Mouse (Mus musculus) heart, embryonic 16.5 days (tissue): ENCODE measurements around the gene Fer. TPM values are rescaled to one million over a fixed set of nuclear protein-coding genes. Genes with fewer than 3 reads are reported as not detected.

Experiments used
- ATAC-seq: fragments of 200-750 bp; cut with Nextera tagmentation; replicated peaks from 2 replicates; pipeline ENCODE4 v1.8.0; 2017; ENCODE audit warnings: moderate number of reproducible peaks; ENCODE audit not compliant: insufficient read depth, low FRiP score; ENCODE audit errors: extremely low read depth
- H3K27ac ChIP-seq: fragments of 300-500 bp; sonication (generic); 2 replicates; pipeline ENCODE4 v1.5.1; 2014; ENCODE audit warnings: mild to moderate bottlenecking, low read length, control low read depth, moderate library complexity
- H3K27me3 ChIP-seq: fragments of 300-500 bp; sonication (generic); 2 replicates; pipeline ENCODE4 v1.6.1; 2014; ENCODE audit warnings: low read length, mixed read lengths; ENCODE audit not compliant: control insufficient read depth, insufficient read depth
- H3K36me3 ChIP-seq: fragments of 300-500 bp; sonication (generic); 2 replicates; pipeline ENCODE4 v1.6.1; 2014; ENCODE audit not compliant: control insufficient read depth, insufficient read depth
- H3K4me1 ChIP-seq: fragments of 300-500 bp; sonication (generic); 2 replicates; pipeline ENCODE4 v1.6.1; 2014; ENCODE audit warnings: low read length, mixed read lengths; ENCODE audit not compliant: control insufficient read depth, insufficient read depth
- H3K4me2 ChIP-seq: fragments of 300-500 bp; sonication (generic); 2 replicates; pipeline ENCODE4 v1.6.1; 2014; ENCODE audit warnings: low read depth, mild to moderate bottlenecking, control low read depth, low read length
- H3K4me3 ChIP-seq: fragments of 300-500 bp; sonication (generic); 2 replicates; pipeline ENCODE4 v1.5.1; 2014; ENCODE audit warnings: mild to moderate bottlenecking, control low read depth, low read length
- H3K9ac ChIP-seq: fragments of 300-500 bp; sonication (generic); 2 replicates; pipeline ENCODE4 v1.6.1; 2014; ENCODE audit warnings: low read length, control low read depth
- H3K9me3 ChIP-seq: fragments of 300-500 bp; sonication (generic); replicated peaks from 2 replicates; pipeline ENCODE4 v1.6.1; 2016; ENCODE audit warnings: low read length; ENCODE audit not compliant: control insufficient read depth
- WGBS: fragments of 180-500 bp; shearing (Covaris S2); extraction: QIAGEN DNeasy Blood & Tissue Kit; methylation state at CpG from one replicate; pipeline ENCODE4 v1.1.7; 2014; 5-methylcytosine and 5-hydroxymethylcytosine counted together
- polyA plus RNA-seq: library from polyadenylated mRNA; unstranded; fragments of >200 nt; fragmentation: Nextera tagmentation; extraction: Ambion mirVana; gene quantifications from 2 replicates; pipeline ENCODE4 v1.2.1, GENCODE M21; 2015

The Fer gene
- polyA plus RNA-seq, 1 experiment from 2014 or later, result 22.8 TPM

DNA sequence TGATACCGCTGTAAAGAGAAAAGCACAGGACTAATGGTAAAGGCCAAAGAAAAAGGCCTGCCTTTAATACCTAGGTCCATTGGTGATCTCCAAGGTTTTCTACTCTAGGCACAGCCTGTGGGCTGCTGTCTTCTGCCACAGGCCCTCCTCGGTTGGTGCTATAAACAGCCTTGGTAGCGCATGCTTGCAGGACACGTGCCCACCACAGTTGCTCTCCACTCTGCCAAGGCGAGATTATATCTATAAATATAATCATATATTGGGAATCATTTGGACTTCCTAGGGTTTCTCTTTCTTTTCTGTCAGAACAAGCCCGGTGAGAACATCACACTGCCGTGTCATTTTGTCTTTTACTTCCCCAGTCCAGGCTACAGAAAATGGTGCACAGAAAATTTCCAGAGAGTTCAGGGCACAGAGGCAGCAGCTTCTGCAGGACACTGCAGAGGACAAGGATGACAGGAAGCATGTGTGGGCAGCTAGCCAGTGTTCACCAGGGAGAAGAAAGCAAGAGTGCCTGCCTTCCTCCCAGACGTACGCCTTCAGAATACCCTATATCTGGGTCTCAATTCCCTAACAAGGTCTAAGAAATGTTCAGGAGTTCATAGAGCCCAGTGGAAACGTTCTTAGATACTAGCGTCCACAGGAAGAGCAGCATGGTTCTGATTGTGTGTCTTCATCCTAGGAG lies 276.5 kb downstream of the Fer start:
- H3K27ac ChIP-seq, result no peak overlapping the region
- H3K27me3 ChIP-seq, result no peaks in the 10 kb centered on the region
- no peak overlapping the region for H3K9ac ChIP-seq
- no peaks in the 10 kb centered on the region for H3K9me3 ChIP-seq
- no peak for ATAC-seq
- WGBS, result 77% methylated on average over 11 of the region's 11 CpGs
- no peak overlapping the region for H3K4me2 ChIP-seq
- H3K36me3 ChIP-seq, result peaks cover 5% of the 10 kb centered on the region; the same call in 1 of the 2 replicates
- H3K4me1 ChIP-seq, result peaks cover 4% of the 10 kb centered on the region; the same call in 1 of the 2 replicates
- no peak overlapping the region for H3K4me3 ChIP-seq

DNA sequence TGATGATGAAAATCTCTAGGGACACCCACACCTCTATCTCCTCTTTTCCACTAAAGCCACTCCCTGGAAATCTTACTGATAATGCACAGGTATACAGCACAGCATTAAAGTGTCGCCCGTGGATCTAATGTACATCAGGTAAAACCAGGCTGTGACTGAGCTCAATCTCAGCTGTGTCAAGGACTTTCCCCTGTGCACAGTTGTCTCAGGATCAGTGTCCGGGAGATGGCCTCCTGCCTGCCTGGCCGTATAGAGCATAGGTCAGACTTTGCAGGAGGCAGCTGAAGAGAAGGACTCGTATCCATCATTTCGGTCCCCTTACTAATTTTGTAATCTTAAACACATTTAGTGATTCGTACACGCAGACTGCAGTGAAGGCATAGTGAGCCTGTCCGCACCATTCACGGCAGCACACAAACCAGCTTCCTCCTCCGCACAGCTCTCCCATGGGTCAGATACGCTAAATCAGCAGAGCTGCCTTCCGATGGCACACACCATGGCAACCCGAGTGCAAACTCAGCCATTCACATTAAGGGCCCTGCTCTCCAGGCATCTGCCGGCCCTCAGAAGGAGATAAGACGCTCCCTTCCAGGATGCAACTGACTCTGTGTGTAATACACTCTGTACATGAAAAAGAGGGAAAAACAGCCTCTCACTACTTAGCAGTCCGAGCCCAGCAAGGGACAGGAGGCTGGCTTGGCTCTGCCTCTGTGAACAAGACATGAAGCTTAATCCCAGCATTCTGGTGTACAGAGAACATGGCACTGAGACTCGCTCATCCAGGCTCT lies 277.4 kb downstream of the Fer start:
- H3K36me3 ChIP-seq, result peaks cover 5% of the 10 kb centered on the region; the same call in 1 of the 2 replicates
- H3K4me3 ChIP-seq, result no peak overlapping the region
- H3K9ac ChIP-seq, result no peak overlapping the region
- no peaks in the 10 kb centered on the region for H3K9me3 ChIP-seq
- H3K4me1 ChIP-seq, result peaks cover 4% of the 10 kb centered on the region; the same call in 1 of the 2 replicates
- H3K27ac ChIP-seq, result no peak overlapping the region
- no peak overlapping the region for H3K4me2 ChIP-seq
- ATAC-seq, result no peak
- H3K27me3 ChIP-seq, result no peaks in the 10 kb centered on the region
- WGBS, result 66% methylated on average over 18 of the region's 18 CpGs

DNA sequence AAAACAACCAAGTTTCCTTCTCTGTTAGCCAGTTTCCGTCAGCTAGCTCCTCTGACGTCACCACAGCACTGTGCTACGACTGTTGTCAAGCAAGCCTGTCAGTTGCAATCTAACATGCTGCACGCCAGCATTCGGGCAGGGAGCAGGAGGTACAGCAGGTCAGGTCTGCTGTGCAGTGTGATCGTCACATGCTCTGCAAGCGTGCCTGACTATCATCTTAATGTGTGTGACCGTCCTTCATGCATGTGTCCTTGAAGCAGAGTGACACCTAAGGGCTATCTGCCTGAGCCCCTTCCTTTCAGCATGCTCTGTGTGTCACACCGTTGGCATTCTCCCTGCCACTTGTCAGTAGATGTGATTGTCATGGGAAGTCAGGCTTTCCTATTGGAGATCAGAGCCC lies 279.0 kb downstream of the Fer start:
- Histone ChIP-seq H3K9ac (no peak overlapping the region), H3K4me3 (no peak overlapping the region), H3K4me2 (peak overlapping the region; percentile 38; the same call in 1 of the 2 replicates), H3K36me3 (peaks cover 5% of the 10 kb centered on the region; the same call in 1 of the 2 replicates), H3K4me1 (peaks cover 4% of the 10 kb centered on the region; the same call in 1 of the 2 replicates), H3K27ac (peak overlapping the region; percentile 70), H3K9me3 (no peaks in the 10 kb centered on the region), H3K27me3 (no peaks in the 10 kb centered on the region)
- peak; percentile 89 for ATAC-seq
- WGBS, result 38% methylated on average over 9 of the region's 9 CpGs

DNA sequence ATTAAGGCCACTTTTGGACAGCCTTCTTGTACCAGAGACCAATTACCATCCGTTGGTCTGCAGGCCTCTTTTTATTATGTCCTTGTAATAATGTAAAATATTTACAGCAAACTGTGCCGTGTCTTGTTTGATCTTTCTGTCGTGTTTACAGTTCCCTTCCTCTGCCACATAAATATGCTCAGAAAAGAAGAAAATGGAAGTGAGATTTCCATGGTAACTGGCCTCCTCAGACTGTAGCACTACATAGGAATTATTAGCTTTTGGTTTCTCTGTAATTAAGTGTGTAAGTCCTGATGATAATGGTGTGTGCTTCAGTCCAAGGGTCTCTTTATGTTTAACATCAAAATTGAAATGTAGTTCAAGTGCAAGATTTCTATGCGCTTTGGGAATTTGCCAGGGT lies 283.5 kb downstream of the Fer start:
- no peaks in the 10 kb centered on the region for H3K27me3 ChIP-seq
- 87% methylated on average over 4 of the region's 4 CpGs for WGBS
- peaks cover 4% of the 10 kb centered on the region; the same call in 1 of the 2 replicates for H3K9me3 ChIP-seq
- H3K4me2 ChIP-seq, result no peak overlapping the region
- H3K27ac ChIP-seq, result no peak overlapping the region
- ATAC-seq, result no peak
- H3K9ac ChIP-seq, result no peak overlapping the region
- H3K4me3 ChIP-seq, result no peak overlapping the region
- H3K4me1 ChIP-seq, result peaks cover 4% of the 10 kb centered on the region; the same call in 1 of the 2 replicates
- no peaks in the 10 kb centered on the region for H3K36me3 ChIP-seq

DNA sequence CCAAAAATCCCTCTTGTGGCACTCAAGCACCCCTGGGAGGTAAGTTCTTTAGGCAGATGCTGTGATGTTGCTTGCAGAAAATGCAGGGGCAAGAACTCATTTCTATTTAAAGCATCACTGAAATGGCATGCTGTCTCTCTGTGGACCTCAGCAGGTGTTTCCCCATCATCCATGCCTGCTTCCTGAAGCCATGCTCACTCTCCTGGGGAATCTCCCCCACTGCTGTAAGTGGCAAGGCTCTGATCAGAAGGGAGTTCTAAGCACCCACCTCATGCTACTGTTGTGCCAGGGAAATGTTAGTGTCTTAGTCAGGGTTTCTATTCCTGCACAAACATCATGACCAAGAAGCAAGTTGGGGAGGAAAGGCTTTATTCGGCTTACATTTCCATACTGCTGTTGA lies 287.9 kb downstream of the Fer start:
- H3K4me3 ChIP-seq, result no peak overlapping the region
- H3K9ac ChIP-seq, result no peak overlapping the region
- H3K4me1 ChIP-seq, result no peaks in the 10 kb centered on the region
- no peak overlapping the region for H3K4me2 ChIP-seq
- WGBS, result 90% methylated on average over 1 of the region's 1 CpGs
- no peaks in the 10 kb centered on the region for H3K36me3 ChIP-seq
- peaks cover 4% of the 10 kb centered on the region; the same call in 1 of the 2 replicates for H3K9me3 ChIP-seq
- H3K27ac ChIP-seq, result no peak overlapping the region
- no peak for ATAC-seq
- no peaks in the 10 kb centered on the region for H3K27me3 ChIP-seq

DNA sequence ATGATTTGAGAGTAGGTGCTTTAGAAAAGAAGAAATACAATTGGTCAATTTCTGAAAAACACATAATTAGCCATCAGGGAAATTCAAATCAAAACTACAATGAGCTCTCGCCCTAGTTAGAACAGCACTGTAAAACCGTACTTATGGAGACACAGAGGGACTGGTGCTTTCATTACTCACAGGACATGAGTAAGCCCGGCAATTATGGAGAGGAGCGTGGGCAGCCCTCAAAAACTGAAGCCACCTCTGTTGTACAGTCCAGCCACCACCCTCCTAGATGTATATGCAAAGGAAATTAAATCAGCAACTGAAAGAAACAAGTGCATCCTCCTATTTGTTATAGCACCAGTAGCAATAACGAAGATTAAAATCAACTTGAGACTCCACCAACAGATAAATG lies 304.9 kb downstream of the Fer start:
- H3K27me3 ChIP-seq, result no peaks in the 10 kb centered on the region
- 92% methylated on average over 5 of the region's 5 CpGs for WGBS
- no peak for ATAC-seq
- H3K4me1 ChIP-seq, result no peaks in the 10 kb centered on the region
- no peak overlapping the region for H3K4me3 ChIP-seq
- no peak overlapping the region for H3K4me2 ChIP-seq
- no peaks in the 10 kb centered on the region for H3K9me3 ChIP-seq
- no peak overlapping the region for H3K27ac ChIP-seq
- H3K36me3 ChIP-seq, result no peaks in the 10 kb centered on the region
- no peak overlapping the region for H3K9ac ChIP-seq

DNA sequence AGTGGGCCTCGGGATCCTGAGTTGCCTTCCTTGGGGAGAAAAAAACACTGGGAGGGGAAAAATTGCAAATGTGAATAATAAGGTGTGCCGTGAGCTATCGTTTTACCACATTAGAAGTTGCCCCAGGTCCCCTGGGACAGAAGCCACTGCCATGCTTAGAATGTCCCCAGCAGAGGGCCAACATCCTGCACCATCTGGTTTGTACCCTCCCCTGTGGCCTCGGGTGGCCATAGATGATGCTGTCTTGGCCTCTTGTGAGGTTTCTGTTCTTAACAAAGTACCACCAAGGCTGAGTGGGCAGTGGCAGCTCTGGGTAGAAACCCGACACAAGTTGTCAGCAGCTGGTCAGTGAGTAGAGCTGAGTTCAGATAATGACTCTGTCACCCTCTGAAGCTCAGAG lies 307.2 kb downstream of the Fer start:
- H3K4me3 ChIP-seq, result no peak overlapping the region

DNA sequence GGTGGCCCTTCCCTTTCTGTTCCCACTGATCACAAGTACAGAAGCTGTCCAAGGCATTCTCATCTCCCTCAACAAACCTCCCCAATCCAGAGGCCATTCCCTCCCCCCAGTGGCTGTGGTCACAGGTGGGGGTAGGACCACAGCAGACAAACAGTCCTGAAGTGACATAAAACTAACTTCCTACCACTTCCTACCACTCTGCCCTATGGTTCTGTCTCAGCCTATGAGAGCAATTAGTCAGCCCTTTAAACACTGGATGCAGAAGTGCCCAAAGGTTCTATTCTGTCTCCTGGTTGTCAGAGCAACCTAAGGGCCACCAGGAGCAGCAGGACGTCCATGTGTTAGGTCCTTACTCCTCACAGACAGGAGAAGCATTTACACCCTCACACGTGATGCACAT lies 309.6 kb downstream of the Fer start:
- ATAC-seq, result no peak
- 79% methylated on average over 2 of the region's 2 CpGs for WGBS
- no peaks in the 10 kb centered on the region for H3K9me3 ChIP-seq

More for the DNA sequence above, 307.2 kb downstream of the Fer start:
- WGBS, result 60% methylated on average over 5 of the region's 5 CpGs
- Histone ChIP-seq H3K9ac (no peak overlapping the region), H3K27ac (no peak overlapping the region), H3K27me3 (no peaks in the 10 kb centered on the region), H3K36me3 (no peaks in the 10 kb centered on the region), H3K4me2 (no peak overlapping the region), H3K4me1 (no peaks in the 10 kb centered on the region), H3K9me3 (no peaks in the 10 kb centered on the region)
- no peak for ATAC-seq

DNA sequence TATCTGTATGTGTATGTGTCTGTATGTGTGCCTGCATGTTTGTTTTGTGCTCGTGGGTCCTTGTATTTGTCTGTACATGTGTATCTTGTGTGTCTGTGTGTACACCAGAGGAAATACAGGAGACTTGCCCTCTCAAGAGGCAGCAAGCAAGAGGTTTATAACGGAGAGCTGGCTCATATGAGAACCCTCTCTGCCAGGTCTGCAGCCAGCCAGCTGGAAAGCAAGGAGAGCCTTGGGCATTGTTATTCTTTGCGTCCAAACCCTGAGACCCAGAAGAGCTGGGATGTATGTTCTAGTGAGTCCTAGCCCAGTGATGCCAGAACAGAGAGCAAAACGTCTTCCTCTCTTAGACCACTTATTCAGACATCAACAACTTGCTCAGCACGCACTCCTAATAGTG lies 317.7 kb downstream of the Fer start:
- Histone ChIP-seq H3K9ac (no peak overlapping the region), H3K4me1 (no peaks in the 10 kb centered on the region), H3K27ac (no peak overlapping the region), H3K4me3 (no peak overlapping the region), H3K4me2 (no peak overlapping the region), H3K36me3 (no peaks in the 10 kb centered on the region), H3K27me3 (no peaks in the 10 kb centered on the region), H3K9me3 (no peaks in the 10 kb centered on the region)
- ATAC-seq, result no peak
- WGBS, result 76% methylated on average over 5 of the region's 5 CpGs

More for the DNA sequence above, 309.6 kb downstream of the Fer start:
- no peaks in the 10 kb centered on the region for H3K4me1 ChIP-seq
- no peak overlapping the region for H3K4me2 ChIP-seq
- no peaks in the 10 kb centered on the region for H3K27me3 ChIP-seq
- H3K27ac ChIP-seq, result no peak overlapping the region
- no peaks in the 10 kb centered on the region for H3K36me3 ChIP-seq
- H3K4me3 ChIP-seq, result no peak overlapping the region
- H3K9ac ChIP-seq, result no peak overlapping the region
